Comparison of ENCODE assay signal across 7 mouse cellular contexts in genomic region chr15:65731308-65731707, GRCm38 (mm10).
"Had no signal": no experiment of that assay in that cellular context is flagged by ENCODE, and none has a peak within 500 bp of the region (broad histone marks: within the 10 kb centered on the region; RNA-seq: fewer than 3 reads in every experiment).

No protein-coding gene starts in this region.

- DNase-seq: kidney, postnatal 36 days; liver, embryonic 13.5 days; liver, postnatal 0 days; lung, postnatal 14 days; thymus, adult 18-20 months; thymus, postnatal 14 days had no signal

- ATAC-seq: liver, postnatal 0 days; midbrain, embryonic 13.5 days had no signal
